Mouse (Mus musculus) ovary, postnatal 10 days (tissue): ENCODE results near the gene Cxcl17.
A peak's percentile ranks its signal among the peaks of the same experiment; 100 is the strongest.

Experiments
- DNase-seq: peaks from one replicate; pipeline ENCODE4 v3.0.0; 2022; ENCODE audit warnings: low spot score

Gene Cxcl17

GRCm38 (mm10) chr7:25390986-25391385 lies 21.7 kb downstream of the Cxcl17 start:
- DNase-seq = no peak

DNA sequence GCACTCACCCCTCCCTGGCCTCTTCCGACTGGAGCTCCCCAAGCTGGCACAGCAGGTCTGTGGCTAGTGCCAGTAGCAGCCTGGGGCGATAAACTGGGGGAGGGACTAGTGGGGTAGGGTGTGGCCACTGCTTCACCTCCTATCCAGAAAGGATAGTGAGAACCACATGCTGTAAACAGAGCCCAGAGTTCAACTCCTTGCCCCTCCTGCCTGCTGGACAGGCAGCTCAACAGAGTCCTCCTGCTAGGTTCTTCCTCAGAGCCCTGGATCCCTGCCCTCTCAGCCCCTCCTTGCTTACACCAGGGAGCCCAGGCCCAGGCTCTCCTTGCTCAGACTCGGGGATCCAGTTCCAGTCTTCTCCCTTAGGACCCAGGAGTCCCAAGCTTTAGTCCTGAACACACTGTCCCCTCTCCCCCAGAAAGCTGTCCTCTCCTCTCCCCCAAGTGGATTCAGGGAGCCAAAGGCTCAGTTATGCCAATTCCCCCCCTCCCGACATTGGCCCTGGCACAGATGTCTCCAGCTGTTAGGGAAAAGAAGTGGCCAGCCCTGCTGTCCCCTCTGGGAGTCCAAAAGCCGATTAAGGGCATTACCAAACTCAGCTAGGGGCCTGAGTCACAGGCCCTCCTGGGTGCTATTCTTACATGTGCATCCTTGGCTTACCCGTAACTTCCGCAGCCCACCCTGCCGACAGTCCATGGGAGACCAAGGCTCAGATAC lies 22.5 kb downstream of the Cxcl17 start:
- no peak for DNase-seq

DNA sequence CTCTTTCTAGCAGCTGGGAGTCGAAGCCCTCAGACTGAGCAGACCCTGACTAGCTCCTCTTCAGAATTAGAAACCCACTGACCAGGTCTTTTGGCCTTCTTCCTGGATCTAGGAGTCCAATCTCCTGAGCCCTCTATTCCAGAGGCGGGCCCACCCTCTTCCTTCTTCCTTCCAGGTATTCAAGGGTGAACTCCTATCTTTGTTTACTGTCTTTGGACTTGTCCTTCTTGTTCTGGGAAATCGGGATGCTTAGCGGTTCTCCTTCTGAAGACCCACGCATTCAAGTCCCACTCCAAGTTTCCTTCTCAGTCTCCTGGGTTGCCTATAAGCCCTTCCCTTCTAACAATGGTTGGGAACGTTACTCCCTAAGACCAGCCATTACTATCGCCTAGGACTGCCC lies 23.8 kb downstream of the Cxcl17 start:
- no peak for DNase-seq

GRCm38 (mm10) chr7:25387811-25388440 lies 24.8 kb downstream of the Cxcl17 start:
- no peak for DNase-seq

DNA sequence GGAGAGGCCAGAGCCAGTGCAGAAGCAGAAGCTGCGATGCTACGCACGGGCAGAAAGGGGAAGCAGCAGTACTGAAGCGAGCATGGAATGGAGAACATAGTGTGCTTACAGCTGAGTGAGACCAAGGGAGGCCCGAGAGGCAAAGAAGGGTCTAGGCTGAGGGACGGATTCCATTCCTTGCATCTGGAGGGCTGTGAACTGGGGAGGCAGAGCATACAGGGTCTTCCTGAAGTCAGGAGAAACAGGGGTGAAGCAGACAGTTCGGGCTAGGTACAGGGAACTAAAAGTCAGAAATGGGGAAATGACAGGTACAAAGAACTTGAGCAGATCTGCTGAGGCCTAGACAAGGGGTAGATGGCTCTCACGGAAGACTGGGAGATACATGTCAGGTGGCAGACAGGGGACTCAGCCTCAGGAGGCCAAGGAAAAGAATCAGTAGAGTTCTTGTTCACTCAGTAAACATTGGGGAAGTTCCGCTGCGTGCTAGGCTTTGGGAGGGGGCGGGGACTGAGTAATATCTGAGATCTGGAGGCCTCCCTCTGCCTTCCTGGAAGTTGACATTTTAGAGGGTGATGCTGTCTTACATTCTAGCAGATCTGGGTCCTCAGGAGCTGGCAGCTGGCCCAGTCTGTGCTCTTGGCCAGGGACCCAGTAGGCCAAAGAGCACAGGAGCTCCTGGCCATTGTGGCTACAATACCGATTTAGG lies 26.7 kb downstream of the Cxcl17 start:
- DNase-seq = no peak

DNA sequence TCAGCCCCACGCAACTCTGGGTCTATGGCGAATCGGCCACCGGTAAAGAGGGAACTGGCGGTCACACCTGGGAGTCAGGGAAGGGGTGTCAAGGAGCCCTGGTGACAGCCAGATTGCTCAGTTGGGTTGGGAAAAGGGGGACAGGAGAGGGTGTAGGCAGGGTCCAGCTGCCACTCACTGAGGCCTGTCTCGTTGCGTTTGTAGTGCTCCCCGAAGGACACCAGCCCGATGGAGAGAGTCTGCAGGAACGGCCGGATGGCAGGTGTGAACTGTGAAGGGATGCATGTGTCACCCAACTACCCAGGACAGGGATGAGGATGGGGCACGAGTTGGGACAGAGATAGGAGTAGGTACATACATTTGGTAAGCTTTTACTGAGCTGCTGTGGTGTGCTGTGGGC lies 27.4 kb downstream of the Cxcl17 start:
- no peak for DNase-seq

DNA sequence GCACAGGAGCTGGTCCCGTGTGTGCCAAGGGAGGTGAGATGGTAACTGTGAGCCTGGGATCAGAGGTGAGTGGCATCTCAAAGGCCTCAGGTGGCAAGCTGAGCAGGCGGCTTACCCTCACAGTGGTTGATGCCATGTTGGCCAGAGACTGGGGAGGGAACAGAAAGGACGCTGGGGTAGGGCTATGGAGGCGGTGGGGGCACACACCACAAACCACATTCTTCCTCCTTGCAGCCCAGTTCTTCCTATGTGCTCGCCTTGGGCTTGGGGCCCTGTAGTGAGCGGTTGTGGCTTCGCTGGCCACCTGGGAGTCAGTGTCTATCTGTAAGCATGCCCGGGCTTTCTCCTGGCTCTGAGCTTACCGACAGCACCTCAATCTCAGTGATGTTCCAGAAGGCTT lies 27.9 kb downstream of the Cxcl17 start:
- no peak for DNase-seq

GRCm38 (mm10) chr7:25384318-25384717 lies 28.4 kb downstream of the Cxcl17 start:
- DNase-seq = no peak

DNA sequence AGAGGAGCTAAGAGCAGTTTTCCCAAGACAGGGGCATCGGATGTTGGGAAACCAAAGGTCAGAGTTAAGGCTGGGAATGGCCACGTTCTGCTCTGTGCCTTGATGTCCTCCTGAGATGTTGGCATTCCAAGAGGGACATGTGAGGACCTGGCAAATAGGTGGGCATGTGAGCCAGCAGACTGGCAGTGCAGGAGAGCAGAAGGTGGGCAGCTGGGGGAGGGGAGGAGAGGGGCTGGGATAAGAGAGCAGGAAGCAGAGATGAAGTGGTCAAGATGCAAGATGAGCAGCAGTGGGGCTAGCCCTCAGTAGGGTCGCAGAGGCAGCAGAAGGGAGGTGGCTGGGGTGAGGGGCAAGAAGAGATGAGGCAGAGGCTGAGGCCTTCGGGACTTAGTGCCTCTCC lies 28.8 kb downstream of the Cxcl17 start:
- no peak for DNase-seq

DNA sequence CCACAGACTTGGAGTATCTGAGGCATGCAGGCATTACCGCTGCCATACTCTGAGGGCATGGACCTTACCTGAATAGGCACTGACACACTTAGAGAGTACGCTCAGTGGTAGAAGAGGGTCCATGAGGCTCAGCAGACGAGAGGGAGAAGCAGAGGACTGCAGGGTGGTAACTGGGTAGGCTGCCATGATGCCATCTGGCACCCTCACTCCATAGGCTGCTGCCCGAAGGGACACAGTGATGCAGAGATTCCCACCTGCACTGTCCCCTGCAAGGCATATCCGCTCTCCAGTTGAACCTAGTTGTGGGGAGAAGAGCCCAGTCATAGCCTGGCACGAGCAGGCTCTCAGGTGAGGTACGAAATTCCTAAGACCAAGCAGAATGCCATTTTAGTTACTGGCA lies 29.3 kb downstream of the Cxcl17 start:
- DNase-seq = no peak

GRCm38 (mm10) chr7:25382541-25382940 lies 30.1 kb downstream of the Cxcl17 start:
- DNase-seq = no peak

DNA sequence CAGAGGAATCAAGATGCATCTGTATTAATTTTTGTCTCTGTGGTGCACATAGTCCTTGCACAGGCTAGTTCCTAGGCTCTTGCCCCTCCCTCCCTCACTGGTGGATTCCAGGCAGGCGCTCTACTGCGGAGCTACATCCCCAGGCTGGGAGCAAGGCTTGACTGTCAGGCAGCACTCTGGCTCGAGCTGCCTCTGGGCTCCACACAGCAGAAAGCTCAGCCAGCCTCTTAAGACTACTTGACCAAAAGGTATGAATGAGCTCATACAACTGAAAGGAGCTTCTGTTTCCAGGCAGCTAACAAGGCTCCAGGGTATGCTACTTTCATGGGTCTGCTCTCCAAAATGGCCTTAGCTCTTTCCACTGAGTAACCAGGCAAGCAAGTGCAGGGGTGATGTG lies 31.4 kb downstream of the Cxcl17 start:
- DNase-seq = no peak

GRCm38 (mm10) chr7:25380392-25381283 lies 32.0 kb downstream of the Cxcl17 start:
- no peak for DNase-seq

GRCm38 (mm10) chr7:25379551-25380351 lies 32.9 kb downstream of the Cxcl17 start:
- no peak for DNase-seq

GRCm38 (mm10) chr7:25378181-25379100 lies 34.2 kb downstream of the Cxcl17 start:
- no peak for DNase-seq

GRCm38 (mm10) chr7:25377100-25377700 lies 35.5 kb downstream of the Cxcl17 start:
- DNase-seq = no peak

DNA sequence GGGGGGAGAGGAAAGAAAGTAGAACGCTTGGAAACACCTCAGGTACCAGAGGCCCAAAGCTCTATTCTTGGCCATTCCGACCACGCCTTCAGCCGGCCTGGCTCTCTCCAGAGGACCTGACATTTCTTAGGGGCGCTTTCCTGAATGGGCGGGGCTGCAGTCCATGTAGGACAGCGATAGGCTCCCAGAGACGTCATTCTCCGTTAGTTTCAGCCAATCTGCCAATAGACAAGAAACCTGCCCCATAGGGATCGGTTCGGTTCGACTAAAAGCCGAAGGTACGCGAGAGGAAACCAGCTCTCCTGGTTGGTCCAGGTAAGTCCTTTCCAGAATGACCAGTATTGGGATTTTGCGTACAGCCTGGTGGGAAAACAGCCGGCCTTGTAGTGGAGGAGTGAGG lies 36.1 kb downstream of the Cxcl17 start:
- DNase-seq = peak; percentile 75

- DNase-seq = no peak
Observed at GRCm38 (mm10) chr7:25372441-25372840, 40.2 kb downstream of the Cxcl17 start.

DNA sequence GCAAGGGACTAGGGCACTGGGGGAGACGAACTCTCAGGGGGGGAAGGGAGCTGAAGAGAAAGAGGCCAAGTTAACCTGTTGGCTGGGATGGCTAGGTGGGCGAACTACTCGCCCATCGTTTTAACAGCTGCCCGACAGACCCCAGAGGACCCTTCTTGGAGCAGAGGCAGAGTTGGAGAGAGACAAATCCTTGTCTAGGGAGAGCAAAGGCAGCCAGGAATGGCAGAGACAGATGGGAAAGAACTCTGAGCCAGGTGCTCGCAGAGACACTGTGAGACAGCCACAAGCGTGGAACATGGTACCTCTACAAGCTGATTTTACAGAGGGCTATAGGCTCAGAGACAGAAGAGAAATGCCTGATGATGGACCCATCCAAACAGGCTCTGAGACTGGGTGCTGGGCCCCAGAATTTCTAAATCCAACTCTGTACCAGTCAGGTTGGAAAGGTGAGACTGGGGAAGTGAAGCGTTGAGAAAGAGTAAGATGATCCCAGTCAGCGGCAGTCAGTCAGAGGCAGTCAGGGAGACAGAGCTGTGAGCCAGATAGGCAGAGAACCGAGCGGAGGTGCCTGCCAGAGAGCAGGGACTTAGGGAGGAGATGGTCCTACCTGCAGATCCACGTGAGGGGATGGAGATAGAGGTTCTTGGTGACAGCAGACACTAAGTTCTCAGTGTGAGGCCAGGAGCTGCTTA lies 43.5 kb downstream of the Cxcl17 start, which contains the start of gene Cnfn:
Cnfn (minus strand) TSS at position 667 of the 692 bp plus-strand sequence.
- DNase-seq = no peak
